Mouse (Mus musculus) ovary, postnatal 14 days (tissue): ENCODE data around the gene Cep97.
"Not testable (repeated sequence)": the region's sequence is repeated elsewhere in the genome, so short reads cannot be mapped to it uniquely, and the experiment has no call there.

Experiments used
- DNase-seq: peaks from one replicate; pipeline ENCODE4 v3.0.0; 2022; ENCODE audit warnings: low spot score

The Cep97 gene

DNA sequence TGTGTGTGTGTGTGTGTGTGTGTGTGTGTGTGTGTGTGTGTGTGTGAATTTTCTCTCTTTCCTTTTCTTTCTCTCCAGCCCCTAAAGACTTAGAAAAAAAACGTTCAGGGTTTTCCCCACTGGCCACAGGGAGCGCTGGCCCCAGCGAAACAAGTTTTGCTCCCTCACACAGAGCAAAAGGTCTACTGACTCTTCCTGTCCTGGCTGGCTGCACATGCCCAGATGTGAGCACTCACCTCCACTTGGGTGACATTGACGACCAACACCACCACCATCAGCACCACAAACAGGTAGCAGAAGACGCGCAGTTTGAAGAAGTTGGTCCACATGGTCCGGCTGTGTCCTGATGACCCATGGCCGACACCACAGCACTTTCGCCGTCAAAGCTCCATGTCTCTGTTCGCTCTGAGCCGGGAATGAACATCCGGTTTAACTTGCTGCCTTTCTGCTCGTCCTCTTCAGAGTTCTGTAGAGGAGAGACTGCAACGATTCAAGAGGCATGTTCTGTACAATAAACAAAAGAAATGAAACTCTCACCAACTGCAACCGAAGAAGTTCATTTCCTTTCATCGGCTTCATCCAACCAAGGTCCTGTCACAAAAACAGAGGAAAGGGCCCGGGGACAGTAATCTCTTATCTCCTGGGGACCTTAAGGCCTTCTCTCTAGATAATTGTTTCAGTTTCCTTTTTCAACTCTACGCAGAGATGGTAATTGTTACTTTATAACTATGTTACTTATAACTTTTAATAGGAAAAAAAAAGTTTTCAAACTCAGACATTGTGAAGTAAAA lies 44.1 kb downstream of the Cep97 start:
- DNase-seq: no peak

DNA sequence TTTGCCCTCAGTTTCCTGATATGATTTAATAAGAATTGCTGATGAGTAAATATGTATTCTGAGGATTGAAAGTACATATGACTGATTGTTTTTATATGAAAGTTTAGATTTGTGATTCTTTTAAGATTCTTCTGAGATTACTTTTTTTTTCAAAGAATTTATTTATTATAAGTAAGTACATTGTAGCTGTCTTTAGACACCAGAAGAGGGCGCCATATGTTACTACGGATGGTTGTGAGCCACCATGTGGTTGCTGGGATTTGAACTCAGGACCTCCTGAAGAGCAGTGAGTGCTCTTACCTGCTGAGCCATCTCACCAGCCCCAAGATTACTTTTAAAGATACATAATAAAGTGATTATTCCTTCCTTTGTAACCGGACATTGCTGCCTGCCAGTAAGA lies 45.2 kb downstream of the Cep97 start:
- DNase-seq: no peak

DNA sequence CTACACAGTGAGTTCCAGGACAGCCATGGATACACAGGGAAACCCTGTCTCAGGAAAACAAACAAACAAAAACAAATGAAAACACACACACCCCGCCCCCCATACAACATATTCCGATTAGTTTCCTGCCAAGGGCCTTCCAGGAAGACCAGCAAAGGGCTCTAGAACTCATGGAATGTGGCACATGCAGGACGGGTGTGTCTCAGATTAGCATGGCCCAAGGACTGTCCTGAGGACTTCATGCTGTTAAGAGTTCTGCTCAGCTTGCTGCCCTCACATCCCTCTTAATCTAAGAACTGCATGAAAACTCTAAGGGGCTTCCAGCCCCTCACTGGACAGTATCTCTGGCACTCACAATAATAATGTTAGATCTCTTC lies 46.1 kb downstream of the Cep97 start:
- DNase-seq: no peak

DNA sequence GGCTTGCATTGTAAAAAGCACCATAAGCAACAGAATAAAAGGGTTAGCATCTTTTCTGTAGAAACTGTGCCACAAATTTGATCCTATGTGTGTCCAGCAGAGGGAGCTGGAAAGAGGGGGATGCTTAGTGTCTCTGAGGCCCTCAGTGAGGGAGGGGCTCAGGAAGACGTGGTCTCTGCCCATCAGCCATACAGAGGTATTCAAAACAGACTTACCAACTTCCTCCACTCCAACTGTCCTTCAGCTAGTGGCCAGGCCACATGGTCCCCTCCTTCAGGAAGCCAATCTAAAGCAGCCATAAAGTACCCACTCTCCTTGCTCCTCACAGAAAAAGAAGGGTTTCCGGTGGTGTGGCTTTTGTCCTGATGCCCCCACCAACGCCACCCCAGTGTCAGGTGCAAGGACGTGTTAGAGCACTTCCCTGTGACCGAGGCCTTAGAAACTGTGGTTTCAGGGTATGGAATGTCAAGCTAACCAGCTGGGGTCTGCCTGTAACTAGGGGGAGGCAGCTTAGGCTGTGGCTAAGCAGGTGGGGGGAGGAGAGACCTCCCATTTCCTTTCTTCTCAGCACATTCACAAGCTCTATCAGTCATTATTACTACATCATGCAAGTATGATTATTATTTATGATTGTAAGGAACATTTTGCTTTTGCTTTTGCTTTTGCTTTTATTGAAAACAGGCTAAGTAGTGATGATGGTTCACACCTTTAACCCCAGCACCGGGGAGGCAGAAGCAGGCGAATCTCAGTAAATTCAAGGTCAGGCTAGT lies 46.7 kb downstream of the Cep97 start:
- DNase-seq: no peak

DNA sequence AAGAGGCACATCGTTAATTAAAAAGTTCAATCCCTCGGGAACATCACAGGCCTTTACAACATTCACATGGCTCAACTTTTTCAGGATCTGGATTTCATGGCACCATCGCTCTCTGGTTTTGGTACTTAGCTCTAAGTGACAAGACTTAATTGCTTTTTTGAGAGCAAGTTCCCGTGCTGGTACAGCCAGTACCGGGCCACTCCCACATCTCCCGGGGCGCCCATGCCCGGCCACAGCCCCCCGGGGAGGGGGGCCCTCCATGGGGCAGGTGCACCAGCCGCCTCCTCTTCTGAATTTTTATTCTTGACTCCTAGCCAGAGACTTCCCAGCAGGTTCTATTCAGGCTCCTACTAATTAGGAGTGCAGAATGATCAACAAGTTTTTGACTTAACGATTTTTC lies 50.4 kb downstream of the Cep97 start:
- no peak for DNase-seq

DNA sequence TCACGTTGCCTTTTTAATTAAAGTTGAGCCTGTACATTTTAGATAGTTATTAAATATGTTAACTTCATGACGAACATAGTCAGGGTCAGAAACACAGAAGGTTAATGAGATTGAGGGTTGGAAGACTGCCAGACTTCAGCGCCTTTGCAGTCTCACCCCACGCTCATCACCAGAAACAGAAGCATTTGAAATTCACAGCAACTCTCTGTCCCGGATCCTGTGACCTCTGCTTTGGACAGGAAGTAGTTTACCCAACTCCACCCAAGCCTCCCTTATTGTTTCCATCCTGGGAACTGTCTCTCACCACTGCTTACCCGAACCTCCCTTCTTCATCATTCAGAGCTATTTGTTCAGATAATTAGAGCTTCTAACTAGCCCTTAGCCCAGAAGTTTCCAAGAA lies 58.6 kb downstream of the Cep97 start:
- no peak for DNase-seq

DNA sequence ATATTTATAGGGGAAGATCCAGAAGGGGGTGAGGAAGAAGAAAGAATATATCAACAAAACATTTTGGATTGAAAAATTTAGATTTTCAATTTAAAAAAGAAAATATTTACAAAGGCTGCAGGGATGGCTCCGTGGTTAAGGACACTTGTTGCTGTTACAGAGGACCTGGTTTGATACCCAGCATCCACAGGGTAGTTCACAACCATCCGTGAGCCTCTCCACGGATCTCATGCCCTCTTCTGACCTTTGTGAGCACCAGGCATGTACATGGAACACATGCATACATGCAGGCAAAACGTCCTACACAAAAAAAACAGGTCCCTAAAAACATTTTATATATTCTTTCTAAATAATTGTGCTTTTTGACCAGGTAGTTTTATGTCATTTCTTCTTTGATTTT lies 70.8 kb downstream of the Cep97 start:
- DNase-seq: no peak

DNA sequence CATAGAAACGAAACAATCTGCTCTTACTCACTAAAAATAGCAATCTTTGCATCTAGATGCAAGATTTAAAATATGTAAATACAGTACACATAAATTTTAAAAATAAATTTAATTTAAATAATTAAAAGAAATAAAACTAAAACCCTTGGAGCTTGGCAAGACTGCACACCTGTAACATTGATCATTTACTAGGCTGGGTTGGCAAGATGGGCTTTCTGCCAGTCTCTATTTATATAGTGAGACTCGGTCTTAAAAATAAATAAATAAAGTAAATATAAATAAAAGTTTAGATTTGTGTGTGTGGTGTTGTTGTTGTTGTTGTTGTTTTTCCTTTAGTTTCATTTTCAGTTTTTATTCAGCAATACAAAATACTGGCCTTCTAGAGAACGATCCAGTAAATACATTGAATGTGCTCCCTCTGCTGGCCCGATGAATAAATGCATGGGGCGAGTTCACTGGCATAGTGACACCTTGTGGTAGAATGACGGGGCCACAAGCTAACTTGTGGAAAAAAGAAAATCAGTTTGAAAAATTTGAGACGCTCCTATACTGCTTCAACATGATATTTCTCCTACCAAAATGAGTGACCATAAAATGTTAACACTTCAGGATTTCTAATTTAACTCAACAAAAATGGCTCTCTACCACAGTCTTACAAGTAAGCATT lies 71.4 kb downstream of the Cep97 start:
- peak; percentile 64 for DNase-seq

DNA sequence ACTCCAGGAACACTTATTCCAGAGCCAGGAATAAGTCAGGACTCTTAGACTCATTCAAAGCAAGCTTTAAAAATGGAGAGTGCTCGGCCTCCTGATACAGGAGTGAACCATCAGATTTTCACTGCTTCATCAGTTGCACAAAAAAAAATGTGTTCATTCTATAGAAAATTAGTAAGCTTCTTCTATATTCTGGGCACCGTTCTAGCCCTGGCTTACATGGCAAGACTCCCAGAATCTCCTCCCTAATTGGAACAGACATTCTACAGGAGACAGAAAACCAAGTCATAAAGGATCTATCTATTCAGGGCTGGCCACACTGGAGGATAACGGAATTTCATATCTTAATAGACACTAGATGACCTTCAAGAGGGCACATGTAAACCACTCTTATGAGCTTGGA lies 73.6 kb downstream of the Cep97 start:
- no peak for DNase-seq

DNA sequence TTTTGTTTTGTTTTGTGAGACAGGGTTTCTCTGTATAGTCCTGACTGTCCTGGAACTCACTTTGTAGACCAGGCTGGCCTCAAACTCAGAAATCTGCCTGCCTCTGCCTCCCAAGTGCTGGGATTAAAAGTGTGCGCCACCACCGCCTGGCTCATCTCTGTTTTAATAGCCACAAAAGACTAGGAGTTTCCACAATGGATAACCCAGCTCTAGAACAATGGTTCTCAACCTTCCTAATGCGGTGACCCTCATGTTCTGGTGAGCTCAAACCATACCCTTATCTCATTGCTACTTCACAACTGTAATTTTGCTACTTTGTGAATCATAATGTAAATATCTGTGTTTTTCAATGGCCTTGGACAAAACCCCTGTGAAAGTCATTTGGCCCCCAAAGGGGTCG lies 75.2 kb downstream of the Cep97 start:
- not testable (repeated sequence) for DNase-seq

DNA sequence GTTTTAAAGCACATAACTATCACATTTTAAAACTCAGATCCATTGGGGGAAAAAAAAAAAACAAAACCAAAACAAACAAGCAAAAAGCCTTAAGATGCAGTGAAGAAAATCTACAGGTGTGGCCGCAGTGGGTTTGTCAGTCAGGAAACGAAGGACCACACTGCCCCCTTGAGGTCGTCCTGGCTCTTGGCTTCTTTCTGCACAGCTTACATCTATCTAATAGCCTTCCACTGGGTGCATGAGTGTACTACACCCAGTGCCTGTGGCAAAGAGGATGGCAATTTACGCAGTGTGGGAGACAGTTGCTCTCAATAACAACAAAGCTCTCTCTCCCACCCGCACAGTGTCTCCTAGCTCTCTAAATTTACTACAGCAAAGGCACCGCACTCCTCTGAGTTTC lies 76.2 kb downstream of the Cep97 start:
- DNase-seq: peak; percentile 49

DNA sequence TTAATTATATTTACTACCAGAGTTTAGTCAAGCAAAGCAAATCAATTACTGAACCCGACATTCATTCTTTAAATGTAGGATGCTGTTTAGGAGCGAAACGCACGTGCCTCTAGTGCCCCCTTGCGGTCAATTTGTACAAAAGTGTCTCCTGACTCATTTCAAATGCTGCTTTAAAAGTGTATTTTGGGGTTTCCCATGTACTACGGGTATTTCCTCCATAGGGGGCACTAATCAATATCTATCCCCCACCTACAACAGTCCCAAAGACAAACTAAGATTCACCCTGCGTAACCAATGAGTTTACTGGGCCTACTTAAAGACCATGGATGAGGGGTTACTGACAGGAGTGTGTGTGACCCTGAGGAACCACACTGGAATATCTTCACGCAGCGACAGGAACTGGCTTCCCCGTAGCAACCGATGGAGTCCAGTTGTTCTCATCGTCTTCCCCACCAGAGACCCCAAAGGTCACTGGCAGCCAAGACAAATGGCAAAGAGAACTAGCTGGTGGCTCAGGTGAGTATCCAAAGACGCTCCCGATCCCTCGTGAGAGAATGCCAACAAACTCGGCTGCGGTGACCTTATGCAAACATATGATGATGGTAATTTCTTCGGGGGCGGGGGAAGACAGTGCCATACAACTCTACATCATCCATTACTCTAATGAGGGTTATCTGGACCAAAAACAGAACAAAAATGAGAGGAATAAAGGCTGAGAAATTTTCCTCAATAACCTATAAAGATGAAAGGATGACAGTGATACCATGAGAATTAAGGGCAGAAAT lies 81.5 kb downstream of the Cep97 start:
- peak; percentile 68 for DNase-seq

DNA sequence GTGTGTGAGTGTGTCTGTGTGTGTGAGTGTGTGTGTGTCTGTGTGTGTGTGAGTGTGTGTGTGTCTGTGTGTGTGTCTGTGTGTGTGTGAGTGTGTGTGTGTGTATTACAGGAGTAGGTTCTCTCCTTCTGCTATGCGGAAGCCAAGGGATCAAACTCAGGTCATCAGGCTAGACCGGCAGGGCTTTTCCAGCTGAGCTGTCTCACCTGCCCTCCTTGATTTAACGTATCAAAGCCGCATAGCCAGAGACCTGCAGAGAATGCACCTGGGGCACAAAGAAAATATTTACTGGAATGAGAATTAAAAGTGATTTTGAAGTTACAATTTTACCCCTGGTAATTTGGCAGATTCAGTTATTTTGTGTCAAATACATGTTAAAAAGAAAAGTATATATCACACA lies 82.1 kb downstream of the Cep97 start:
- DNase-seq: no peak

DNA sequence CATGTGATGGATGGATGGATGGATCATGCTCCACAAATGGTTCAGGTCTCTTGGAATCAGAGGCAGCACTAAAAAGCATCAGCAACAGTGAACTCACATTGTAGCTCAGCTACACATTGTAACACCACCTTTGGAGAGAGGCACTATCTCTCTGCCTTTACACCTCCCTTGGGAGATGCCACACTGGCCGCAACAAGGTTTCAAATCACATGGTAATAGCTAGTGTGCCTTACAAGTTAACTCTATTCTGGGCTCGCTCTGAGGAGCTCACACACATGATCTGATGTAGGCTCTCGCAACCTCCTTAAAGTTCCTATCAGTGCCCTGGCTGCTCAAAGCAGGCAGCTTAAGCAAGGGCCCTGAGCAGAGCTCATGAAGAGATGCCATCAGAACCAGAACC lies 84.2 kb downstream of the Cep97 start:
- DNase-seq: no peak
